Mouse (Mus musculus) lung, embryonic 16.5 days (tissue): ENCODE measurements at regions not wholly inside any gene's neighbourhood (a gene's known extent, or its start where the extent isn't known, plus 50 kb on each side); places are given as distances from the start of the nearest gene placed in this dataset.
A peak's percentile ranks its signal among the peaks of the same experiment; 100 is the strongest.

Experiments used
- ATAC-seq: fragments of 200-750 bp; cut with Nextera tagmentation; 2 replicates; pipeline ENCODE4 v1.8.0; 2017; ENCODE audit warnings: low read depth, mild to moderate bottlenecking, moderate library complexity
- H3K27ac ChIP-seq: fragments of 300-500 bp; sonication (generic); 2 replicates; pipeline ENCODE4 v1.5.1; 2014; ENCODE audit warnings: mild to moderate bottlenecking, control low read depth, low read length
- H3K27me3 ChIP-seq: fragments of 300-500 bp; sonication (generic); 2 replicates; pipeline ENCODE4 v1.6.1; 2014; ENCODE audit warnings: low read depth, low read length, mixed read lengths; ENCODE audit not compliant: control insufficient read depth, insufficient read depth
- H3K36me3 ChIP-seq: fragments of 300-500 bp; sonication (generic); 2 replicates; pipeline ENCODE4 v1.6.1; 2014; ENCODE audit warnings: low read length; ENCODE audit not compliant: control insufficient read depth, insufficient read depth
- H3K4me1 ChIP-seq: fragments of 300-500 bp; sonication (generic); replicated peaks from 2 replicates; pipeline ENCODE4 v1.6.1; 2014; ENCODE audit warnings: low read length, mixed read lengths; ENCODE audit not compliant: control insufficient read depth, insufficient read depth
- H3K4me2 ChIP-seq: fragments of 300-500 bp; sonication (generic); 2 replicates; pipeline ENCODE4 v1.6.1; 2014; ENCODE audit warnings: low read depth, low read length, control low read depth
- H3K4me3 ChIP-seq: fragments of 300-500 bp; sonication (generic); 2 replicates; pipeline ENCODE4 v1.5.1; 2014; ENCODE audit warnings: mild to moderate bottlenecking, low read length, control low read depth
- H3K9ac ChIP-seq: fragments of 300-500 bp; sonication (generic); 2 replicates; pipeline ENCODE4 v1.6.1; 2014; ENCODE audit warnings: low read length, control low read depth
- H3K9me3 ChIP-seq: fragments of 300-500 bp; sonication (generic); 2 replicates; pipeline ENCODE4 v1.6.1; 2016; ENCODE audit warnings: low read length; ENCODE audit not compliant: control insufficient read depth
- WGBS: fragments of 180-500 bp; shearing (Covaris S2); extraction: QIAGEN DNeasy Blood & Tissue Kit; methylation state at CpG from one replicate; pipeline ENCODE4 v1.1.7; 2014; 5-methylcytosine and 5-hydroxymethylcytosine counted together

- Histone ChIP-seq H3K4me2 (no peak overlapping the region), H3K9ac (no peak overlapping the region), H3K27ac (no peak overlapping the region), H3K4me1 (no peaks in the 10 kb centered on the region), H3K27me3 (no peaks in the 10 kb centered on the region), H3K9me3 (no peaks in the 10 kb centered on the region), H3K36me3 (no peaks in the 10 kb centered on the region), H3K4me3 (no peak overlapping the region)
- no peak for ATAC-seq
These were observed 513.0 kb upstream of the Castor2 start for GRCm38 (mm10) chr5:133586492-133586891.

GRCm38 (mm10) chr5:133585181-133585580, 514.3 kb upstream of the Castor2 start:
- H3K9ac ChIP-seq, result no peak overlapping the region
- no peaks in the 10 kb centered on the region for H3K27me3 ChIP-seq
- no peak overlapping the region for H3K4me3 ChIP-seq
- H3K4me2 ChIP-seq, result no peak overlapping the region
- no peaks in the 10 kb centered on the region for H3K36me3 ChIP-seq
- WGBS, result 15% methylated on average over 3 of the region's 3 CpGs
- no peaks in the 10 kb centered on the region for H3K9me3 ChIP-seq
- H3K4me1 ChIP-seq, result no peaks in the 10 kb centered on the region
- H3K27ac ChIP-seq, result no peak overlapping the region
- no peak for ATAC-seq

GRCm38 (mm10) chr5:133576595-133576994, 522.9 kb upstream of the Castor2 start:
- Histone ChIP-seq H3K27ac (no peak overlapping the region), H3K27me3 (no peaks in the 10 kb centered on the region), H3K4me2 (no peak overlapping the region), H3K9ac (no peak overlapping the region), H3K4me1 (no peaks in the 10 kb centered on the region), H3K9me3 (no peaks in the 10 kb centered on the region), H3K36me3 (no peaks in the 10 kb centered on the region), H3K4me3 (no peak overlapping the region)
- ATAC-seq, result no peak
- 37% methylated on average over 6 of the region's 6 CpGs for WGBS

- Histone ChIP-seq H3K27ac (no peak overlapping the region), H3K36me3 (no peaks in the 10 kb centered on the region), H3K9me3 (no peaks in the 10 kb centered on the region), H3K4me3 (no peak overlapping the region), H3K27me3 (no peaks in the 10 kb centered on the region), H3K4me1 (no peaks in the 10 kb centered on the region), H3K4me2 (no peak overlapping the region), H3K9ac (no peak overlapping the region)
- WGBS, result 70% methylated on average over 2 of the region's 2 CpGs
- ATAC-seq, result no peak
These were observed 530.4 kb upstream of the Castor2 start for GRCm38 (mm10) chr5:133569096-133569495.

GRCm38 (mm10) chr5:133566506-133566905, 533.0 kb upstream of the Castor2 start:
- WGBS, result 64% methylated on average over 4 of the region's 4 CpGs

GRCm38 (mm10) chr5:133550657-133551056, 548.9 kb upstream of the Castor2 start:
- H3K36me3 ChIP-seq, result no peaks in the 10 kb centered on the region
- H3K4me3 ChIP-seq, result no peak overlapping the region
- H3K9me3 ChIP-seq, result no peaks in the 10 kb centered on the region
- no peak overlapping the region for H3K27ac ChIP-seq
- 68% methylated on average over 7 of the region's 7 CpGs for WGBS
- no peaks in the 10 kb centered on the region for H3K4me1 ChIP-seq
- no peaks in the 10 kb centered on the region for H3K27me3 ChIP-seq
- no peak overlapping the region for H3K9ac ChIP-seq
- no peak for ATAC-seq
- H3K4me2 ChIP-seq, result no peak overlapping the region

More at GRCm38 (mm10) chr5:133566506-133566905, 533.0 kb upstream of the Castor2 start:
- Histone ChIP-seq H3K4me3 (no peak overlapping the region), H3K27ac (no peak overlapping the region), H3K27me3 (no peaks in the 10 kb centered on the region), H3K4me1 (no peaks in the 10 kb centered on the region), H3K4me2 (no peak overlapping the region), H3K36me3 (no peaks in the 10 kb centered on the region), H3K9ac (no peak overlapping the region), H3K9me3 (no peaks in the 10 kb centered on the region)
- ATAC-seq, result no peak

GRCm38 (mm10) chr5:133542217-133542616, 557.3 kb upstream of the Castor2 start:
- Histone ChIP-seq H3K4me1 (no peaks in the 10 kb centered on the region), H3K27me3 (no peaks in the 10 kb centered on the region), H3K36me3 (no peaks in the 10 kb centered on the region), H3K9me3 (no peaks in the 10 kb centered on the region), H3K27ac (no peak overlapping the region), H3K4me2 (no peak overlapping the region), H3K4me3 (no peak overlapping the region), H3K9ac (no peak overlapping the region)
- ATAC-seq, result no peak

- no peak overlapping the region for H3K4me3 ChIP-seq
- H3K27me3 ChIP-seq, result no peaks in the 10 kb centered on the region
- no peaks in the 10 kb centered on the region for H3K9me3 ChIP-seq
- no peak for ATAC-seq
- no peak overlapping the region for H3K4me2 ChIP-seq
- H3K27ac ChIP-seq, result no peak overlapping the region
- no peaks in the 10 kb centered on the region for H3K36me3 ChIP-seq
- no peak overlapping the region for H3K9ac ChIP-seq
- no peaks in the 10 kb centered on the region for H3K4me1 ChIP-seq
These were observed 566.8 kb upstream of the Castor2 start for GRCm38 (mm10) chr5:133532678-133533077.

GRCm38 (mm10) chr5:133505661-133506060, 593.9 kb upstream of the Castor2 start:
- Histone ChIP-seq H3K27me3 (no peaks in the 10 kb centered on the region), H3K27ac (no peak overlapping the region), H3K4me1 (no peaks in the 10 kb centered on the region), H3K4me2 (no peak overlapping the region), H3K9me3 (no peaks in the 10 kb centered on the region), H3K4me3 (no peak overlapping the region), H3K36me3 (no peaks in the 10 kb centered on the region), H3K9ac (no peak overlapping the region)
- no peak for ATAC-seq
- 59% methylated on average over 2 of the region's 2 CpGs for WGBS

GRCm38 (mm10) chr5:133487806-133488290, 611.7 kb upstream of the Castor2 start:
- WGBS, result 17% methylated on average over 5 of the region's 5 CpGs
- H3K27me3 ChIP-seq, result no peaks in the 10 kb centered on the region
- H3K4me1 ChIP-seq, result no peaks in the 10 kb centered on the region
- peak; percentile 56 for ATAC-seq
- no peak overlapping the region for H3K27ac ChIP-seq
- no peak overlapping the region for H3K4me3 ChIP-seq
- no peak overlapping the region for H3K9ac ChIP-seq
- no peak overlapping the region for H3K4me2 ChIP-seq
- H3K9me3 ChIP-seq, result no peaks in the 10 kb centered on the region
- H3K36me3 ChIP-seq, result no peaks in the 10 kb centered on the region
